Mouse (Mus musculus) CD4-positive, CD25-positive, alpha-beta regulatory T cell, adult 2 months (primary cell): ENCODE measurements at regions not wholly inside any gene's neighbourhood (a gene's known extent, or its start where the extent isn't known, plus 50 kb on each side); places are given as distances from the start of the nearest gene placed in this dataset.

ENCODE experiments used
- DNase-seq: peaks from one replicate; pipeline ENCODE4 v3.0.0-alpha.2; 2012; ENCODE audit warnings: low read depth, low spot score

DNA sequence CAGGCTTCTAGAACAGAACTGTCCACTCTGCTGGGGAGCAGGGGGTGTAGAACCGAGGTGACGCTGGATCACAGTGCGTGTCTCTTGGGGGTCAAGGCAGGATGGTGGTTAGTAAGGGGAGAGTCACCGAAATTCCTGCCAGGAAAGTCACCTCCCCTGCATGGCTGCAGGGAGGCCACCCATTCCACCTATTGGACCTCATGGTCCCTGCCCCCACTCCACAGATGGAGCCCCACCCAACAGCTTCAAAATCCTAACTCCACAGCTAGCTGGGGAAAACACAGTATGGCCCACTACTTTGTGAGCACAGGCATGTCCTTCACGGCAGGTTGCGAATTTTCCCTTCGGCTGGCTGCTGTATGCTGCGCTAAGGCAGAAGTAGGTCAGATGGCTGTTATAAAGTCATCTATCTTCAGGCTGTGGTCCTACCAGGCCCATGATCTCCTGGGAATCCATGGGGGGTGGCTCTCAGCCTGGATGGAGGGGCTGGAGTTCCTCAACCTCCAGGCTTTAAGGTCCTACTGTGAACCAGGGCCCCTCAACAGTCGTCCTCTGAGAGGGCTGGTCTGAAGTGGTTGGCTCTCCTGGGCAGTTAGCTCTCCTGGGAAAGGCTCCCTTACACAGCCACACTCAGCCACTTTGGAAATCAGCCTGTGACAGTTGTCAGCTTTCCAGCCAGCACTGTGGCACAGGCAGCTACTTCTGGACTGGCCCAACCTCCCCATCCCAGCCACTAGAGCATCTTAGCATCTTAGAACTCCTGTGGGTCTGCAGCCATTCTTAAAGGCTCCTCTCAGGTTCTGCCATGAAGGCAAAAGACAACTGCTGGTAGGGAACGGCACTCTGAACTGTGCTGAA, 124.0 kb upstream of the Klf14 start:
- no peak for DNase-seq

DNA sequence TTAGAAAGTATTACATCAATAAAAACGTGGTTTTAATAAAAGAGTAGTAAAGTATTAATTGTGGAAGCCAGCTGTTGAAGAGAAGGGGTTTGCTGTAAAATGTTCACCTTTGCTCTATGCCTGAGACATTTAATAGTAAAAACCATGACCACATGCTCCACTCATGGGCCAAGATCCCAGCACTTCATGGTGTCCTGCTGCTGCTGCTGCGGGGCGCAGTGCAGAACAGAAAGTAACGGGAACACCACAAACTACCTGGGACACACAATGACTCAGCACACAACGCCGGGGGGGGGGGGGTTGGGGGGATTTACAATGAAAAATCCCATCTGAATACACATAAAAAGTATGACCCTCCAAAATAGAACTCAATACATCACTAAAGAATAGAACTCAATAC, 124.8 kb upstream of the Klf14 start:
- DNase-seq, result no peak

DNA sequence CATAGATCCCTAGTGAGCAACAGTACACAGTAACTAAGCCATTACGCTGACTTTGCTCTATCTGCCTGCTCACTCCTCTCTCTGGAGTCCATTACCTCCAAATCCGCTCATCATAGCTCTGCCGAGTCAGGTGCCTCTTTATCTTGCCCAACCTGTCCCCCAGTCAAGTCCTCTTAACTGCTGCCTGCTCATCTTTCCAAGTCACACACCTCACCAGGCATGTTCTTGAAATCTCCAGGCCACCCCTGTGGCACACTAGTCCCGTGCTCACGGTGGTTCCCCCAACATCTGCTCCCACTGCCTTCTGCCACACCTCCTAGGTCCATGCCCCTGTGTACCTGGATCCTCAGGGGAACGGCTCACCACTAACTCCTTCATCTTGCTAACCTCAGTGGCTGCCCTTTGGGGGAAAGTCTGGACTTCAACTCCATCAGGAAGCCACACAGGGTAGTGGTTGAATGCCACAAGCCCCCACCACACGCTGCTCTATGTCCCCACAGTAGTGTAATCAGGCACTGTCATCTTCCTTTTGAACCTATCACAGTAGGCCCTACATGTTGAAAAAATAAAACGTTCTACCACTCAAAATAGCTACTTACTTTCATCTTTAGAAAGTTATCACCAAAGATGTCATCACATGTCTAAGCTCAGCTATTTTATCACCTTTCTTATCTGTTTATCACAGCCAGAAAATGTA, 126.3 kb upstream of the Klf14 start:
- DNase-seq, result peak; percentile 54

DNA sequence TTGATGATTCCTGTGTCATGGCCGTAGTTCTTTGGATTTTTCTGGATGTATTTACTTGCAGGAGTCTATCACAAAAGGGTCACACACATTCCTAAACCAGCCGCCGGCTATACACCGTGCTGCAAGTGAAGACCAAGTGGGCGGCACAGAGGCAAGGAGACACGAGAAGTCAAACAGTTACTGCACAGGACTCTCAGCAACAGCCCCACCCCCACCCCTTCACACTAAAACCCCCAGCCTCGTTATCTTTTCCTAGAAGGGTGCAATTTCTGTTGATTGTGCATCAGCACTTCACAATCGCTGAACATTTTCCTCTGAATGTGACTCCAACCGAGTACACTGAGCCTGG, 126.9 kb upstream of the Klf14 start:
- DNase-seq, result peak; percentile 55

DNA sequence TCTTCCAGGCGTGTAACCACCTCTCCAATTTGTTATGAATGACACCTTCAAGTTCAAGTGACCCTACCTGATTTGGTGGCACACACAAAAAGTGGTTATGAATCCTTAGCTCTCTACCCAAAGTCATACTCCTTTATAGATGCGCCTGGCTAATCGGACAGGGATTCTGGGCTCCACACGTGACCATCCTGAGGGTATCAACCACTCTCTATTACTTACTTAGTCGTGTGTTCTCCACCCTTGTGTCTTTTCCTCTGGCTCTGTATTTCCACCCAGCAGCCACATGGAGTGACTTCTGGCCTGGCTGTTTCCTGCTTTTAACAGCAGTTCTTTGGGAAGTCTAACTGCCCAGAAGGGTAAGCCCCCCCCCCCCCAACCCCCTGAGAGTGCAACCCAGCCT, 127.4 kb upstream of the Klf14 start:
- no peak for DNase-seq

DNA sequence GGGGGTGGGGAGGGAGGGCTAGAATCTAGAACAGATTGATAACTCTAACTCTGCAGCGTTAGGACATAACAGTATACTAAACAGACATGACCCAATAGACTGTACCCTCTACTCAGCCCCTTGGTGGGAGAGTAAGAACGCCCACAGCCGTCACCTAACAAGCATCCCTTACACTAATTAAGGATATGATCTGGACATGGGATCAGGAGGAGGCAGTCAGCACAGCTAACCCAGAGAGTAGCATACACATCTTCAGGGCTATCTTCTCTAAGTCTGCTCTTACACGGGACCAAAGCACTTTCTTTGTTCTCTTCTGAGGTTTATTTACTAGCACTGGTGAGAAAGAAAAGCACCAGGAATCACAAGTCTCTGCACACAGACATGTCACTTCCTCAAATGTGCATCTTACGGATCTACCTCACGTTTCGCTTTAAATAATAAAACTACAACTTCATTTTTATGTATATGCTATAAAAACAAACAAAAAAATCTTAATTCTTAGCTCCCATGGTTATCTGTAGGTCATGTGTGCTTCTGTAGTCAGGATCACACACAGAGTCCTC, 128.0 kb upstream of the Klf14 start:
- no peak for DNase-seq

DNA sequence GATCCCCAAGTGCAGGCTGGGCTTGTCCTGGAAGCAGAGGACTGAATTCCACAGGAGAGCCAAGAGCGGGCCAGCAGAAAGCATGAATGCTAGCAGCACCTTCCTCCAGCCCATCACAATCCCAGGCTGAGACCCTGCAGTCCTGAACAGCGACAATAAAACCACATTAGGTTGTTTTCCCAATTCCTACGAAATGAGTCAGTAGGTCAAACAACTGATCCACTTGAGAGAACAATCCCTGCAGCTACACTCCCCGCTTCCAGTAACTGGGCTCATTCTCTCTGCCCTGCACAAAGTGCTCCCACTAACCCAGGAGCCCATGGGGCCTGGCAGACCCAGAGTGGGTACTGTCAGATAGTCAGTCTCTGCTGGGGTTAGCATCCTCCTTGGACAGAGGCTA, 128.6 kb upstream of the Klf14 start:
- no peak for DNase-seq

DNA sequence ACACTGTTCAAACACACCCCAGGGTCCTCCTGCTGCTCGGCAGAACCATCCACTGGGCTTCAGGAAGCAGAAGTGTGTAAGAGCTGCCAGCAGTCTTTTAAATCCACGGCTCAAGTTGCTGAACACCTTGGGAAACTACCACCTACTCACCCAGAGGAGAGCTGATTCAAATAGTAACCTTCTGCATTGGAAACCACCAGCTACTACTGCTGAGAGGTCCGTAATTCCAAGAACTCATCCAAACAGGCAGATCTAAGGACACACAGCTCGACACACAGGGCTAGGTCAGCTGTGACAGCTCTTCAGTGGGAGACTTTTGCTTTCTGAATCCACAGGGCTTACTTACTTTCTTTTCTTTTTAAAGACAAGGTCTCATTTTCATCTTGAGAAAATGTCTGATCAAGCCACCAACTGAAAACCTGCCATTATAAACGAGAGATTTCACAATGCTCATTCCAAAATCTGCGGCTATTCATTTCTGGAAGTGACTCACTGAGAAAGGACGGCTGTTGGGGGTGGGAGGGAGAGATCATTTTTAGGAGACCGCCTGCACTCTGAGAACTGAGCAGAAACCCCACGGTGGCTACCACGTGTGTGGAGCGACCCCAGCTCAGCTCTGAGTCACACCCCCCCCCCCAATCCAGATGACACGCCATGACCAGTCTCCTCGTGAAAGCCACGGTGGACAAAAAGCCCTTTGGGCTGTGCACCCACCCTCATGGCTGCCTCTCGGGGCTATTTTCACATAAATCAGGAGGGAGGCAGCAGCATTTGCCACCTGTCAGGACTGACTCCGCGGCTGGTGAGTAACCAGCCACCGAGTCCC, 129.5 kb upstream of the Klf14 start:
- peak; percentile 43 for DNase-seq

DNA sequence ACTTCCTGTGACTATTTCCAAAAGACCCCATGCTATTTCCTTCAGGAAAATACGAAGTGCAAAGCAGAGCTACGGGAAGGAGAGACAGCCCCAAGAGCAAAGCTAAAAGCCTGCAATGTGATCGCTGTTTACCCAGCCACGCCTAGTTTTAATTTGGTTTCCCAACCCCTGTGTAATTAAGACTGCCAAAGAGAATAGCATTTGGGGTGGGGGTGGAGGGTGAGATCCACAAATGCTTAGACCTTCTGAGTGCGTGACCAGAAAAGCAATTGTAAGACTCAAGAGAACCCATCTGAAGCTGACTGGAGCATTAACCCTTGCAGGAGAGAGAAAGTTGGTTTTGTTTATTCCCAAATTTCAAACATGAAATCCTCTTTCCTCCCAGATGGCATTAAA, 130.1 kb upstream of the Klf14 start:
- no peak for DNase-seq

DNA sequence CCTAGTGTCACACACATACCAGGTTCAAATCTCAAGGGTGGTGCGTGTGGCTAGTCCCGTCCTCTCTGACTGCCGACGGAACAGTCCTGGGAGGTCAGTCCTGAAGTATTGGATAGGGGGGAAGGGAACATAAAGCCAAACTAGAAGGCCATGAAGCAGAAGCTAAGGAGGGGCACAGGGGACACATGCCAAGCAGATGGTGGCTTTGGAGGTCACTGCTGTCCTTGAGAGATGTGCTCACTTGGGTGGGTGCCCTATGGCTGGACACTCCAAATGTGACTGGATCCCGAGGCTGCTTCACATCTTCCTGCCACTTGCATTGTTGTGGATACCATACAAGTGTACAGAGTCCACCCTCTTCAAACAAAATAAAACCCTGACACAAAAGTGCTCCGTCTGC, 131.4 kb upstream of the Klf14 start:
- DNase-seq, result no peak

DNA sequence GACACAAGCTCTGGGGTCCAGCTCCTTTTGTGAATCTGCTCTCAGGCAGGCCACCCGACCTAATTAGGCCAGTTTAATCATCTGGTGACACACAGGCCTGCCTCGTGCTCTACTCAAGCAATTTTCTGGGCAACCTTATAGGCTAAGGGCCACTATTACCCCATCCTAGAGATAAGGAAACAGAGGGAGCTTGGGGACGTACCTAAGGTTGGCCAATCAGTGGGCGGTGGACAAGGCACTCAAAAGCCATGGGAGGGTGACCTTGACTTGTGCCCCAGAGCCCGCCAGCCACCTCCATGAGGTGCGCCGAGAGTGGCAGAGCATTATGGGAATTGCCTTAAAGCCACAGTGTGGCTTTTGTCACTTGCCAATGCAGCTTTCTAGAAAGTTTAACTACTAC, 131.9 kb upstream of the Klf14 start:
- DNase-seq, result no peak

DNA sequence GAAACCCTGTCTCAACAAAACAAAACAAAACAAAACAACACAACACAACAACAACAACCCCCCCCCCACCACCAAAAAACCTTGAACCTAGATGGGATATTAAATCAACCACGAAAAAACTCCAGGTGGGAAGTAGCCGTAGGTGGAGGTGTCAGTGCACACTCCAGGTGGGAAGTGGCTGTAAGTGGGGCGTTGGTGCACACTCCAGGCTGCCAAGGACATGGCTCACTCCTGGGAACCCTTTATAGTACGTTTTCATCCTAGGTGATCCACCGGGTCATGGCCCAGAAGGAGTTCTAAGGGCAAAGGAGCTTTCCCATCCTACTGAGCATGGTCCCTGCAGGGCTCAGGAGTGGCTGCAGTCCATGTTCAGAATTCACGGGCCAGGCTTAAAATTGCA, 133.4 kb upstream of the Klf14 start:
- DNase-seq, result no peak

DNA sequence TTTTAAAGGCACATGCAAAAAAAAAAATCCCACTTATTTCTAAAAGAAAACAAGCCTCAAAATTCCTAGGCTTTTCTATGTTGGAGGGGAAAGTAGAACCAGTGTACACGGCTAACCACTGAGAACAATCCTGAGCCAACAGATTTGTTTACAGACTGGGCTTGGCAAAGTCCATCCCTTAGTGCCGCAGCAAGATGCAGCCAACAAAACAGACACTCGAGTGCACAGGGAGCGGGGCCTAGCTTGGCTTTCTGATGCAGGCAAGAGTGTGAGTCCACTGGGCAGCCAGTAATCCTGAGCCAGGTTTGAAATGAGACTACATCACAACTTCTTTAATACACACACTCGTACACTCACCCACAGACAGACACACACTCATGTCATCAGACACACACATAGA, 133.9 kb upstream of the Klf14 start:
- DNase-seq, result no peak

DNA sequence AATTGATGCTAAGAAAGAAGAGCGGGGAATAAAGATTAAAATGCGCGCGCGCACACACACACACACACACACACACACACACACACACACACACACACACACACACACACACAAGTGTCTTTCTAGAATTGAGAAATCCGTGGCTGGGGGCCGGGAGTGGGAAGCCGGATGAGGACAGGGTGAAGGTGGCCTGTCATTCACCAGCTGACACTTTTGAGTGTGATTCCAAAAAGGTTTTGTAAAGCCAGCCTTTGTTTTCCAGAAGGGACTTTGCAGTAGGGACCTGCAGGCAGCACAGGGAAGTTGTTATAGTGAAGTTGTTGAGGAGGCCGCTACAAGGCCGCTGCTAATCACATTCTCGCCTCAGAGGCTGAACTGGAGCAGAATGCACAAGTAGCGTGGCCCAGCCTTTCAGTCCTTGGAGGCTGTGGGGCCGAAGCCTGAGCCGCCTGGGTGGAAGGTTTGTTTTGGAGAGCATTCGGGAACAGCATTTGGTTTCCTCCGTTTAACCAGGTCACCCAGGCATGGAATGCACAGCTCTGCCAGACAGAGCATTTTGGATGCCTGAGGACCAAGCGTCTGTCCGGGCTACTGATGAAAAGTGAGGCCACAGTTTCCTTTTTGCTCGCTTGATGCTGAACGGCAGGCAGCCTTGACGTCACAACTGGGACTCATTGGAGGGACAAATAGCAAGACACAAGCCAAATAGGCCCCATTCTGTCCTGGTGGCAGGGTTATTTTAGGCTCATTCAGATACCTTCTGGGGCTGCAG, 137.3 kb upstream of the Klf14 start:
- no peak for DNase-seq

DNA sequence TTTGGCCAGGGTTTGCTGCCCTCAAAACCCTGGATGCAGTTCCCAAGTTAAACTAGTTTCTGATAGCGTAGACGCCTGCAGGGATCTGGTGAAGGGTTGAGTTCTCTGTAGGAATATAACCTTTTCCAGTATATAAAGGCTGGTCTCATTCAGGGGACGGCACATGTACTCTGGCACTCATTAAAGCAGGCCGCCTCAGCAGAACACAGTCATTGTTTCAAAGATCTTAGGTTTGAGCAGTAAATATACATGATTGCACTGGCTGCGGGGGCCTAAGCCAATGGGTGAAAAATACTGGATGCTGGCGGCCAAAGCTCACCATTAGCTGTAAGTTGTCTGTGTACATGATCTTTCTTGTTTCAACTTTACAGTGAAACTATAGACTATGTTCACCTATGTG, 137.9 kb upstream of the Klf14 start:
- DNase-seq, result no peak

DNA sequence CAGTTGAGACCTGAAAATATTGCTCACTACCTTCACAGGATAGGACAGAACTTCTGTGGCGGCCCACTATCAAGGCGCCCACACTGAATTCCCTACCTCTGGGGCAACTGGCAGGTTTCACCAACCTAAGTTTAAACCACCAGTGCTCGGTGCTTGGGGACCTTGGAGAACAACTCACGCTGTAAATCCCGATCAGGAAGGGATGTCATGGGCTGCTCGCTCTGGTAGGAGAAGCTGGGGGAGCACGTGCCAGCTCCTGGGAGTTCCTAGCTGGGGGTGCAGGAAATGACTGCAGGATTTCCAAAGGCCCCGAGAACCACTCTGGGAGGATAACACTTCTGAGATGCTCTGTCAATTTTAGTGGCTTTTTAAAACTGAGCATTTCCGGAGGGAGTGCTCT, 138.4 kb upstream of the Klf14 start:
- DNase-seq, result no peak

DNA sequence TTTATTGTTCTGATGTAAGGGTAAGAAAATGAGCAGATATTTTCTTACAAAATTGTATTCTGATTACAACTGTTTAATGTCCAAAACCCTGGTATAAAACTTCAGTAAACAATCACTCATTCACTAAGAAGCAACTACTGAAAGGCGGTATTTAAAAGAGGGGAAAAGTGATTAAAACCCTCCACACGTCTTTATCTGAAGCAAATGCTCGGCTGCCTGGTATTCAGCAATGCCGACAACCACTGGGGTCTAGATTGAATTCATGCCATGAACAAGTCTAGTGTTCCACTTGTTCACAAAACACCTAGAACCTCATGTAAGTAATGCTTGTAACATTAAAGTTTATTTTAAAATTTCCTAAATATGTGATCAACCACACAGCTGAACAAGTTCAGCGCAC, 139.2 kb upstream of the Klf14 start:
- no peak for DNase-seq

DNA sequence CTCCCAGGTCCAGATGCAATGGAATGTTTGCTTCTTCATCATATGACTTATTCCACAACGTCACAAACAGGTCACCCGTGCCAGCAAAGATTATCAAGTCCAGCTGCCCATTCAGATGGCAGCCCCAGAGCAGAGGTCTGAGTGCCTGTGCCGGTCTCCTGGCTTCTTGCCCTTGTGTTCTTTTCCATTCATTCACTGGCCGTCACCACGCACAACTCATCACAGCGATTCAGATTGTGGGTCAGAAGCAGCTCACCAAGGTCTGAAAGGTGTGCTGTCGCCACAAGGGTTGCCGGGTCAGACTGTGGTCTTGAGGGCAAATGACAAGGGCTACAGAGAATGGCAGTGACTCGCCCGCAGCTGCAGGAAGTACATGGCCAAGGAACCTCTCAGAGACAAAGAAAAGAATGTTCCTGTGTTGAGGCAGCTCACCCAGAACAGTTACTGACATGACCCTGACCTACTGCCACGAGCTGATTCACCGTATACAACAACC, 141.3 kb upstream of the Klf14 start:
- no peak for DNase-seq

DNA sequence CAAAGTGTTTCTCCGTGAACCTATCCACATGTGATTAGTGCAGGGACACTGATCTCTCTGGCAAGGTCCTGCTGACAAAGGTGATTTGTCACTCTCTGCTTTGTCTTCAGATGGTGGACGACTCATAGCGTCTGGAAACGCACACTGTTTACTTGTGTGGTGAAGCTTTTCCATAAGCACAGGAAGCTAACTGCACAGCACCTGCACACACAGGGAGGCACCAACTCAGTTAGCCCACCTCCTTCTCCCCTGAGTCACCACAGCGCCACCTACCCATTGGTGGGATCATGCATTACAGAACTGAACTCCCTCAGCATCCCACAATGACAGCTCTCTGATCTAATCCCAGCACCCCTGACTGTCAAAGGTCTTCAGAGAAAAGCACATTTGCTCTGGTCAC, 141.9 kb upstream of the Klf14 start:
- peak; percentile 62 for DNase-seq

DNA sequence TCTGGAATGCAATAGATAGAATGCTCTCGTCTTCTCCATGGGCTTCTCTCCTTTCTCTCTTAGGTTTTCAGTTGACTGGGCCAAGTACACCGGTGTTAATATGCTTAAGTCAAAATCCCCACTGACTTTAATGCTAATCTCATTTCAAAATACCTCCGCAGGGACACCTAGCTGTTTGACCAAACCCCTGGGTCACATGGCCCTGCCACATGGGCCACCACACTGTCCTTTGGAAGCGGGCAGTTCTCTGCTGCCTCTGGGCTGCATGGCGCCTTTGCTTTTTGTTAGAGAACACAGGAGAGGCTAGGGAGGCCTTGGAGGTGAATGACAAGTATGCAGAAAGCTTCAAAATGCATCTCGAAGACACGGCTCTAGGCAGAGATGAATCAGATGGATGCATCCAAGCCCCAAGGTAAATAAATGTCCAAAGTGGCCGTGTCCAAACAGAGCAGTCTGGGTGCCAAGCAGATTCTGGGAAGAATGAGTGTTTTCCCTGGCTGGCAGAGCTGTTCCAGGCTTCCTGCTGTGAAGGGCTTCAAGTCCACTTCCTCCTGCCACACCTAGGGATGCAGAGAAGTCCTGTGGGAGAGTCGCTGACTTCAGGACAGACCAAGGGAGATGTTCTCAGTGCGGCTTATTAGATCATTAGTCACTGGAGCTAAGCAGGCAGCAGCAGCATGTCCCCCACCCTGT, 147.4 kb upstream of the Klf14 start:
- DNase-seq, result no peak
